Mouse (Mus musculus) thymus, postnatal 4 days (tissue): ENCODE measurements at regions not wholly inside any gene's neighbourhood (a gene's known extent, or its start where the extent isn't known, plus 50 kb on each side); places are given as distances from the start of the nearest gene placed in this dataset.

Source experiments
- DNase-seq: peaks from one replicate; pipeline ENCODE4 v3.0.0; 2021

- no peak for DNase-seq
These were observed 324.4 kb downstream of the Etnk1 start for GRCm38 (mm10) chr6:143491380-143491779.

DNA sequence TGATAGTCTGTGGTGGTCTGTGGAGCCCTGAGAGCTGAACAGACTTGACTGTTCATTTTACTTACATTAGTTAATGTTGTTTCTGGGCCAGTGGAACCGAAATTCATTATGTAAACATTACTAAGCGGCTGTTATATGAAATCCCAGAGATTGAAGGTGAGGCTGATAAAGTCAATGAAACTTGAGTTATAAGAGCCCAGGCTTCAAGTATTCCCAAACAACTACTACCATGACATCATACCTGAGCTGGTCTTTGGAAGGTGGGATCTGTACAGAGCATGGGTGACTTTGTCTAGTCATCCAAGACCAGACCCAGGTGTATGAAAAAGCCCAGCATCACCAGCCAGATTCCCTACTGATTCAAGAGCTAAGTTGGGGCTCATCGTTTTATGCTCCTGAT lies 326.5 kb downstream of the Etnk1 start:
- no peak for DNase-seq

DNA sequence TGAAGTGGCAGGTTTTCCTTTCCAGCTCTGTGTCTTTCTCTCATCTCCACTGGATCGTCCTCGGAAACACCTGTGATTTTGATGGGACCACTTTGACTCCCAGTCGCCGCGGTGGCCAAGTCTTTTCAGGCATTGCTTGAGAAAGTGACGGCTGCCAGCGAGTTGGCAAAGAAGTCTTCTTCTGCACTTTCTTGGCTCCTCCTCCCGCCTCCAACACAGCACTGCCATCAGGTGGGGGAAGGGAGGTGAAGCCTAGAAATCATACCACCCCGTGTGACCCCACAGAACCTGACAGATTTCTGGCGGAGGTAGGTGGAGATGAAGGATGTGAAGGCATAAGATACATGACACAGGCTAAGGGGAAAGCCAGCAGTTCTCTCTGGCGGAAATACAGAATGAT lies 327.3 kb downstream of the Etnk1 start:
- DNase-seq, result no peak

- DNase-seq, result no peak
These were observed 327.9 kb downstream of the Etnk1 start for GRCm38 (mm10) chr6:143494886-143495285.

DNA sequence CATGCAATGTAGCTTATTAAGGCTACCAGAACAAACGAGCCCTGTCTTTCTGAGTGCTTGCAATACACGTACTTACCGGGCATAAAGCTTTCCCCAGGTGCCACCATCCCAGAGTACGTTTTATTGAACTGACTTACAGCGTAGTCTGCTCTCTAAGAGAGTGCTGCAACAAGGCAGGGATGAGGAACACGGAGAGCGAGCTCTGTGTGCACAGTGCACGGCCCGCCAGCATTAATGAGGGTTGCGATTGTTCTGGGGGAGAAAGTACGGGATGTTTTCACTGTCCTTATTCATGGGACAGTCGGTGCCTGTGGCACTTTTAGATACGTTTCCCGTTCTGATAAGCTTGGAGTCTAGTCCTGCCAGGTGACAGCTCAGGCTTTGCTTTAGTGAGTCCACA lies 331.7 kb downstream of the Etnk1 start:
- DNase-seq, result no peak

DNA sequence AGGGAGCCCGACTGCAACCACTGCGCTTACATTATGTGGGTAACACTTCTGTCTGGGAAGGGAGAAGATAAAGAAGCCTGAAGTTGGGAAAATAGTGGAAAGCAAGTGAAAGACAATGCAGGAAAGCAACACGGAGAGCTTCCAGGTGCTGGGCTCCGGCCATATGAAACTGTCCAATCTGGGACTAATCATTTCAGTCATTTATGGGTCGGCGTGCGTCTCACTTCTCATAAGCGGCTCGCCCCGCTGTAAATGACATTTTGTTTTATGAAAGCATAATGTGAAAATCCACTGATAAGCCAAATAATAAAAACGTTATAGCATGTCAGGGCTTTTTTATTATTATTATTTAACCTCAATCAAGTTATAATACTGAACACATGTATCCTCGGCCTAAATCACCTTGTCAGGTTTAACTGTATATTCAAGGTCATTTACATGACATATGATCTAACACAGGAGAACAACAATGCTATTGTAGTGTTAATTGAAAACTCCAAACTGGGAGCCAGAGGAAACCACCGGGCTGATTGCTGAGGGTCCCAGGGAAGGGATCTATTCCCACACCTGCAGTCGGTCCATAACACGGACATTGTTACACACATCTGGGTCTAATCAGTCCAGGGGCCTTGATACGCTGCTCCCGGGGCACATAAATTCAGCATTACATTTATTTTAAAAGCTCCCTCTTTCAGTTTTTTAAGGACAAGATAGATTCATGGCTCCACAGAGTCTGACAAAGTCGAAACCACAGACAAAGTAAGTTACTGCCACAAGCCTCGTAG lies 332.4 kb downstream of the Etnk1 start:
- DNase-seq, result no peak

GRCm38 (mm10) chr6:143502803-143503202 lies 335.8 kb downstream of the Etnk1 start:
- DNase-seq, result no peak

DNA sequence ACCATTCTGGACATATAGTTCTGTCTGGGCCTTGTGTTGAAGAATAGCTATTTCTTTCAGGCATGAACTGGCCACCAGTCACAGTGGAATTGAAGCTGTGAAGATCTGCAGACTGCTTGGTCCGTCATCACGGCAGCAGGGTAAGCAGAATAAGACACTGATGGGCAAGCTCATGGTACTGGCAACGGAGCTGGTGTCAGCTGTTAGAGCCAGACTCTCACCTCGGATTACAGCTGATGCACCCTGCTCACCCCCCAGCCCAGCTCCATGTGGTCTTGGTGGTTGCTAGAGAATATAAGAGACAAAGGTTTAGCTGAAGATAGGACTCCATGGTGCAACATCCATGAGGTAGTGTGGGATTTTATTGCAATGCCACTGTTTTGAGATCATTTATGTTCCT lies 336.9 kb downstream of the Etnk1 start:
- DNase-seq, result no peak

- no peak for DNase-seq
These were observed 346.4 kb downstream of the Etnk1 start for GRCm38 (mm10) chr6:143513459-143513858.

DNA sequence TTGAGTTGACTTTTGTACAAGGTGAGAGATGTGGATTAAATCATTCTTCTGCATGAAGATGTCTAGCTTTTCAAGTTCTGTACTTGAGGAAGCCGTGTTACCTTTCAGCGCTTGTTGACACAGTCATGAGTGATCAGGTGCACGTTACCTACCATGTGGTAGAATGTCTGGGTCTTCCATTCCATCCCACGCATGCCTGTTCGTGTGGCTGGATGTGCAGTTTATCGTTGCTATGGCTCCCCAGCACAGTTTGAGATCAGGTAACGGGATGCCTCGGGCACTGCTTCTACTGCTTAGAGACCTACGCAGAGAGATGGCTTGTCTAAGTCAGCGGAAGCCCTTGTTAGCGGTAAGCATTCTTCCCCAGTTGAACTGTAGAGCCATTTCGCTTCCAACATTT lies 348.1 kb downstream of the Etnk1 start:
- DNase-seq, result no peak

DNA sequence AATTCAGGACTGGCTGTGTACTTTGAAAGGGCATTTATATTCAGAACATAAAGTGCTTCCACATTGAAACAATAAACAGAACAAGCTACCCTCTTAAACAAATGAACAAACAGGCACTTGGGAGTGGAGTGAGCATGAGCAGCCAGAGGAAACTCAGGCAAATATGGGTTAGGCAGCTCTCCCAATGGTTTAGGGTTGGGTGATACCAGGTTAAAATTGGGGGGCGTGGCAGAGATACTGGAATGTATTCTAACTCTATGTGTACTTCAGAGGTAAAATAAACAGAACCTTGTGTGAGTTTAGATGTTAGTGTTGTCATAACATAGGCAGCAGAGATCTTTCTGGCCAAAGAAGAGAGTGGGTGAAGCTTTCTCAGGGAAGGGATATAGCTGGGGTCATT lies 349.7 kb downstream of the Etnk1 start:
- no peak for DNase-seq

DNA sequence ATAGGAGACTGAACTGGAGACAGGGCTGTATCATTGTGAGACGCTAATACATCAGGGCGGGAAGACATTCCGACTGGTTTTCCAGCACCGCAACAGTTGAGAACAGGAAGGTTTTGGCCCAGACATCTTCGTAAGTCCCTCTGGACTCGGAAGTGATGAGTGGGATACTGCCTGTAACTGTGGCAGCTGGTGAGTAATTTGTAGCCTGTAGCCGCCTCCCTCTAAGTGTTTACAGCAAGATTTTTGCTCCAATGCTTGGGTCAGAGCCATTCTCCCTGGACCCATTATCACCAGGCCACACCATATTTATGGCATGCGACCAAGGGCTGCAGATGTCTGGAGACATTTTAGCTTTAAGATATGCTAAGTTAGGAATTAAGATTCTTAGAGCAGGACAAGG lies 351.5 kb downstream of the Etnk1 start:
- DNase-seq, result no peak

DNA sequence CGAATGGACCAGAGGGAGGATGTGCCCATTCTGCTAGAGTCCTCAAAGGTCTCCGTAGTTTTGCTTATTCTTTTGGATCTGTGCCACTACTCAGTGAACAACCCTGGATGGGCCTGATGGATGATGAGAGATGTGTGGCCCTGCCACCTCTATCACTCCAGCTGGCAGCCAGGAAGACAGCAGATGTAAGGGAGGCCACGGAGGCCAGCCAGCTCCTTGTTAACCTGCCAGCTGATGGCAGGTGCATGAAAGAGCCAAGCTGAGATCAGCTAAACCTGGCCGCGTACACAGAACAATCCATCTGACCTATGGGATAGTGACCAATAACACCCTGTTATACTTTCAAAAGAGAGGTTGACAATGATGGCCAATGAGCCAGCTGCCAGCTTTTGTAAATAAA lies 352.6 kb downstream of the Etnk1 start:
- DNase-seq, result no peak

- no peak for DNase-seq
These were observed 358.1 kb downstream of the Etnk1 start for GRCm38 (mm10) chr6:143525092-143525491.

GRCm38 (mm10) chr6:143528898-143529297 lies 361.9 kb downstream of the Etnk1 start:
- no peak for DNase-seq

DNA sequence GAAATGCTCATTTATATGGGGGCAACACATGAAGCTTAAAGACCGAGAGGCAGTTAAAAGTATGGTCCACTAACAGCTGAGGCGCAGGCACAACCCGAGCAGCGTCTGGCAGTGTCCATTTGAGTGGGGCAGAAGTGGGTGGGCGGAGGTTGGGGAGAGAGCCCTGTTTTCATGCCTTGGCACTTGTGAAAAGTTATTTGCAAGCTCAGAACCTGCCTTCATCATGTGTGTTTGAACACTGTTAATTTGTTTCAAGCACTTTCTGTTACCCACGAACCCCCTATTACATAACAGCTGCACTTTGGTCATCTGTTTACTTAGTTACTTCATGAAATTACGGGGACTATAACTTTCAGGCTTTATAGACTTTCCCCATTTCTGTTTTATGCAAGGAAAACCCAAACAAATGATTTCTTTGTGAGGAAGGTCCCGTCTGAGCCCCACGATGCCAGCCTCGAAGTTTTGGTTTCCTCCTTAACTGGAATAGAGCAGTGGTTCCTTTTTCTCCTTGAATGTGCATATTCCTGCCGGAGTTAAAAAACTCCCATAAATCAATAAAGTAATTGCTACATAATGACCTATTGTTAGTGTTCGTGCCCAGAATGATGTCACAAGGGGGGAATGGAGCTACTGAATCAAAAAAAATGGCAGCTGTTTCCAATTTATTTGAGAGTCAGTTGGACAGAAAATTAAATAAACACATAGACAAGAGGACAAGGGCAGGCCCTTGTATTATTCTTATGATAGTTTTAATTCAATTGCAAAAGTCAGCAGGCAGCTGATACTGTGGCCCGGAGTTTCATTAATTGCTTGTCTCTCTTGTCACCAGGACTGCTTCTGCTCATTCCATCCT lies 363.6 kb downstream of the Etnk1 start:
- no peak for DNase-seq

- DNase-seq, result no peak
These were observed 364.5 kb downstream of the Etnk1 start for GRCm38 (mm10) chr6:143531477-143531876.

DNA sequence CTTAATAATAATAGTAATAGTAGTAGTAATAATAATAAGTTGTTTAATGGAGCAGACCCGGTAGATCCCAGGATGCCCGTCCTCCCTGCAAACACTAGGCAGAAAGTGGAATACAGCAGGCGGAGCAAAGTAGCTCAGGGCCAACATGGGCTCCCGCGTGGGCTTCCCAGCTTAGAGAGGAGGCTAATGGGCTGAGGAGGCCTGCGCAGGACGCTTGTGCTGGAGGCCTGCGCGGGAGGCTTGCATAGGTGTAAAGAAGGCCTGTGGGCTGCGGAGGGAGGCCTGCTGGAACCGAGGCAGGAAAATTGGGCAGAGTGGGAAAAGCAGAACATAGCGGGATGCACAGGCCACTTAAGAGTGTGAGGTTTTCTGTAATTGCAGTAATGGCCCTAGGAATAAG lies 365.4 kb downstream of the Etnk1 start:
- no peak for DNase-seq

DNA sequence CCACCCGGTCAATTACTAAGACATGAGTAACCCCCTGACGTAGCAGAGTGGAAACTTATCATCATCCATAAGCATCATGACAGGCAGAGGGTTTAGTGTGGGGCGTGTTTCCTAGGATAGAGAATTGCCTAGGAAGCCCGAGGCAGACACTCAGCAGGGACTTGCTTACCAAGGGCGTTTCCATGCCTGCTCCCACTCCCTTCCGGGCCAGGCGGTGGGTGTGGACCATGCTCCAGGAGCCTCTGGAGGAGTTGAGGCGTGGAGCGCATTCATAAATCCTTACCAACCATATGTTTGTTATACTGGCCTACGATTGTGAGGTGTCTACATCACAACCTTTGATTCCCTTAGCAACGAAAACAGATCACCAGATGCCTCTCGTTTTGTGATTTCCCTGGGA lies 368.2 kb downstream of the Etnk1 start:
- no peak for DNase-seq

DNA sequence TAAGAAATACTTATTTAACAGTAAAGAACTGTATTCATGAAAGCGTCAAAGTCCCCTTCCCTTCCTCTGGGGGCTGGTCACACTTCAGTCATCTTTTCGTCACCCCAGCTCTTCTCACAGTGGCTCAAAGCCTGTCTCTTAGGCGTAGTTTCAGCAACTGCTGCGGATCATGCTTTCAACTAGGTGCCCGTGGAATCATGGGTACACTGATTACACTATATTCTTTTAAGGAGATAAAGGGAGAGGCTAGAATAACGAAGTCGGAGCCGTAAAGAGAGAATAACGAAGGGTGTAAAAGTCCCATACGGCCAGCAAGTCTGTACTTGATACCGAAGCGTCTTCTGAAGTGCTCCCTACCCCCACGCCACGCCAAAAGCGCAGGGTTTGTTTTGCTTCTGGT lies 368.7 kb downstream of the Etnk1 start:
- DNase-seq, result no peak

- DNase-seq, result no peak
These were observed 369.7 kb downstream of the Etnk1 start for GRCm38 (mm10) chr6:143536525-143537293.

GRCm38 (mm10) chr6:143547406-143547903 lies 380.4 kb downstream of the Etnk1 start:
- DNase-seq, result no peak

GRCm38 (mm10) chr6:143554946-143555345 lies 387.9 kb downstream of the Etnk1 start:
- DNase-seq, result no peak
